Comparison of ENCODE assay signal across 9 mouse cellular contexts in genomic region chr13:39183715-39184179, GRCm38 (mm10).
A peak's percentile ranks its signal among the peaks of the same experiment; 100 is the strongest.
DNase-seq lines count a peak whose midpoint lies in the region; ATAC-seq and TF ChIP-seq lines count a peak whose summit lies in the region.
"Had no signal": no experiment of that assay in that cellular context is flagged by ENCODE, and none has a peak within 500 bp of the region (broad histone marks: within the 10 kb centered on the region; RNA-seq: fewer than 3 reads in every experiment).

No protein-coding gene starts in this region.

- 11% methylated on average over 2 of the region's 2 CpGs for WGBS in kidney, postnatal 0 days
- WGBS in kidney, adult 2 months, result 4% methylated on average over 2 of the region's 2 CpGs

- H3K9ac ChIP-seq in kidney, postnatal 0 days (ENCODE audit: low read depth, low read length), result no peak overlapping the region
- H3K9ac ChIP-seq: liver, embryonic 15.5 days had no signal

- in situ Hi-C loops in Patski (cut with MboI; ENCODE audit: low pct_unique_long_range_greater_than_20kb), result loop anchor here (10.0 to 25.0 kb wide), 2 partner anchors 251 to 704 kb away; no protein-coding TSS in a partner anchor

- no peaks in the 10 kb centered on the region for H3K27me3 ChIP-seq in kidney, postnatal 0 days (ENCODE audit: insufficient read depth, low read length)
- H3K27me3 ChIP-seq in kidney, adult 2 months (replicated peaks; ENCODE audit: control insufficient read depth, insufficient read depth, low read length), result no peaks in the 10 kb centered on the region
- H3K27me3 ChIP-seq in Patski, result peaks cover 17% of the 10 kb centered on the region
- H3K27me3 ChIP-seq: liver, embryonic 15.5 days had no signal

- peak overlapping the region; percentile 21; the same call in 1 of the 2 replicates for H3K4me2 ChIP-seq in kidney, postnatal 0 days (ENCODE audit: low read length)
- H3K4me2 ChIP-seq: liver, embryonic 15.5 days had no signal

- H3K4me1 ChIP-seq in kidney, postnatal 0 days (replicated peaks; ENCODE audit: insufficient read depth, low read length), result no peaks in the 10 kb centered on the region
- H3K4me1 ChIP-seq in kidney, adult 2 months (ENCODE audit: control insufficient read depth, insufficient read depth, low read length), result no peaks in the 10 kb centered on the region
- H3K4me1 ChIP-seq: liver, embryonic 15.5 days had no signal

- no peaks in the 10 kb centered on the region for H3K36me3 ChIP-seq in kidney, postnatal 0 days (ENCODE audit: insufficient read depth, low read length)
- no peaks in the 10 kb centered on the region for H3K36me3 ChIP-seq in kidney, adult 2 months (ENCODE audit: control insufficient read depth, insufficient read depth, low read length)
- H3K36me3 ChIP-seq: liver, embryonic 15.5 days had no signal

- no peak for ATAC-seq in kidney, postnatal 0 days (replicated peaks; ENCODE audit: low FRiP score, low read depth)
- ATAC-seq in Patski, result no peak
- no peak for ATAC-seq in inflammation-experienced regulatory T-cells, adult 6 months

- CTCF ChIA-PET in Patski (lab: Charles Lee), result no interaction called here

- H3K9me3 ChIP-seq in kidney, postnatal 0 days (replicated peaks; ENCODE audit: low read length), result no peaks in the 10 kb centered on the region
- H3K9me3 ChIP-seq: liver, embryonic 15.5 days had no signal

- no peak overlapping the region for H3K4me3 ChIP-seq in kidney, postnatal 0 days (replicated peaks; ENCODE audit: low read depth, low read length)
- H3K4me3 ChIP-seq in kidney, adult 2 months (ENCODE audit: insufficient read depth, low read depth, low read length), result no peak overlapping the region
- H3K4me3 ChIP-seq: liver, embryonic 15.5 days had no signal

- DNase-seq in kidney, postnatal 0 days (ENCODE audit: low spot score), result peak; percentile 85
- DNase-seq in kidney, adult 2 months, result no peak
- DNase-seq in Patski (ENCODE audit: low read depth, low spot score), result no peak
- peak; percentile 9 to 24 for DNase-seq in cerebellum, postnatal 36 days
- DNase-seq in layer of hippocampus, adult 18-20 months (ENCODE audit: low spot score in 2 of 2), result peak; percentile 1 to 36
- peak; percentile 19 for DNase-seq in telencephalon, adult 2 months (ENCODE audit: low read depth, low spot score)
- DNase-seq in adrenal gland, adult 18-20 months (ENCODE audit: low spot score in 2 of 2), result no peak

- no peak for TF ChIP-seq POLR2A in kidney, adult 2 months (IDR thresholded peaks at IDR 0.05; ENCODE audit: low read depth, low read length)

- POLR2A ChIA-PET in Patski (lab: Charles Lee), result no interaction called here

- peak; percentile 78 for TF ChIP-seq CTCF in kidney, postnatal 0 days (IDR thresholded peaks at IDR 0.05; ENCODE audit: low read depth)
- no peak for TF ChIP-seq CTCF in kidney, adult 2 months (conservative IDR thresholded peaks at IDR 0.05; ENCODE audit: insufficient read depth, insufficient read length, low read depth, low read length)
- peak; percentile 56 for TF ChIP-seq CTCF in Patski (IDR thresholded peaks at IDR 0.05)

- no peak overlapping the region for H3K27ac ChIP-seq in kidney, postnatal 0 days
- H3K27ac ChIP-seq in kidney, adult 2 months (ENCODE audit: insufficient read depth, low read depth, low read length), result no peak overlapping the region
- H3K27ac ChIP-seq: liver, embryonic 15.5 days had no signal

Comparison
In these comparisons a context has a peak if more than half of its experiments do, and no peak if none do; other contexts are left out.
1. DNase-seq: peak in kidney, postnatal 0 days (single experiment), cerebellum, postnatal 36 days (2 of 2), layer of hippocampus, adult 18-20 months (2 of 2) and telencephalon, adult 2 months (single experiment); none in kidney, adult 2 months (single experiment), Patski (single experiment) and adrenal gland, adult 18-20 months (0 of 2).